Mouse (Mus musculus): ENCODE results near the gene Tex261. TPM values are rescaled to one million over a fixed set of nuclear protein-coding genes. Genes with fewer than 3 reads are reported as not detected.

The Tex261 gene
- 46.2 TPM for polyA plus RNA-seq (2015; fragmentation: Illumina TruSeq; extraction: RNeasy Lipid Tissue Mini Kit (QIAGEN cat#74804); ENCODE audit: insufficient read depth, low replicate concordance)

GRCm38 (mm10) chr6:83775638-83776293 lies at the start of gene Tex261:
Gene Tex261, minus strand, starts transcription at chr6:83775813.

GRCm38 (mm10) chr6:83794760-83795296 lies 19.2 kb upstream of the Tex261 start, which contains the start of gene Nagk:
Gene Nagk, plus strand, starts transcription at chr6:83794982.

GRCm38 (mm10) chr6:83762344-83762743 lies 13.3 kb downstream of the Tex261 start, which contains the start of gene Ankrd53:
Gene Ankrd53, plus strand, starts transcription at chr6:83762644.

GRCm38 (mm10) chr6:83742761-83743160 lies 32.9 kb downstream of the Tex261 start, which contains the start of gene Atp6v1b1:
Gene Atp6v1b1, plus strand, starts transcription at chr6:83742990.

Other genes with a start within 250 kb of the Tex261 start
- gene Actg2, start 239.5 kb downstream of the Tex261 start, polyA plus RNA-seq (2015; fragmentation: Illumina TruSeq; extraction: RNeasy Lipid Tissue Mini Kit (QIAGEN cat#74804); ENCODE audit: insufficient read depth, low replicate concordance) = 11.0 TPM
- 23.9 TPM for gene Stambp, start 203.1 kb downstream of the Tex261 start, polyA plus RNA-seq (2015; fragmentation: Illumina TruSeq; extraction: RNeasy Lipid Tissue Mini Kit (QIAGEN cat#74804); ENCODE audit: insufficient read depth, low replicate concordance)
- gene Clec4f, start 119.6 kb downstream of the Tex261 start, polyA plus RNA-seq (2015; fragmentation: Illumina TruSeq; extraction: RNeasy Lipid Tissue Mini Kit (QIAGEN cat#74804); ENCODE audit: insufficient read depth, low replicate concordance) = not detected
- gene Cd207, start 98.0 kb downstream of the Tex261 start, polyA plus RNA-seq (2015; fragmentation: Illumina TruSeq; extraction: RNeasy Lipid Tissue Mini Kit (QIAGEN cat#74804); ENCODE audit: insufficient read depth, low replicate concordance) = 3.3 TPM
- gene Vax2, start 64.5 kb downstream of the Tex261 start, polyA plus RNA-seq (2015; fragmentation: Illumina TruSeq; extraction: RNeasy Lipid Tissue Mini Kit (QIAGEN cat#74804); ENCODE audit: insufficient read depth, low replicate concordance) = not detected
- gene Atp6v1b1, start 32.8 kb downstream of the Tex261 start, polyA plus RNA-seq (2015; fragmentation: Illumina TruSeq; extraction: RNeasy Lipid Tissue Mini Kit (QIAGEN cat#74804); ENCODE audit: insufficient read depth, low replicate concordance) = not detected
- not detected for gene Ankrd53, start 13.2 kb downstream of the Tex261 start, polyA plus RNA-seq (2015; fragmentation: Illumina TruSeq; extraction: RNeasy Lipid Tissue Mini Kit (QIAGEN cat#74804); ENCODE audit: insufficient read depth, low replicate concordance)
- 34.6 TPM for gene Nagk, start 19.2 kb upstream of the Tex261 start, polyA plus RNA-seq (2015; fragmentation: Illumina TruSeq; extraction: RNeasy Lipid Tissue Mini Kit (QIAGEN cat#74804); ENCODE audit: insufficient read depth, low replicate concordance)
- gene Paip2b, start 55.9 kb upstream of the Tex261 start, polyA plus RNA-seq (2015; fragmentation: Illumina TruSeq; extraction: RNeasy Lipid Tissue Mini Kit (QIAGEN cat#74804); ENCODE audit: insufficient read depth, low replicate concordance) = 34.6 TPM
- 186 TPM for gene Zfp638, start 91.3 kb upstream of the Tex261 start, polyA plus RNA-seq (2015; fragmentation: Illumina TruSeq; extraction: RNeasy Lipid Tissue Mini Kit (QIAGEN cat#74804); ENCODE audit: insufficient read depth, low replicate concordance)
- gene Dysf, start 232.8 kb upstream of the Tex261 start, polyA plus RNA-seq (2015; fragmentation: Illumina TruSeq; extraction: RNeasy Lipid Tissue Mini Kit (QIAGEN cat#74804); ENCODE audit: insufficient read depth, low replicate concordance) = 5.7 TPM

Data from spleen, adult 10 weeks (tissue).